Mouse (Mus musculus): Measurements from ENCODE around the gene Eipr1. TPM values are rescaled to one million over a fixed set of nuclear protein-coding genes. Genes with fewer than 3 reads are reported as not detected.

Gene Eipr1
- polyA plus RNA-seq, 1 experiment, result 25.9 TPM

GRCm38 (mm10) chr12:28834266-28834665 is 82.7 kb downstream of the Eipr1 start:
- 71% methylated on average over 6 of the region's 6 CpGs for WGBS
- no peak overlapping the region for H3K27ac ChIP-seq (ENCODE audit: insufficient read depth, low read depth, low read length)

GRCm38 (mm10) chr12:28835683-28836082 is 84.1 kb downstream of the Eipr1 start:
- Histone ChIP-seq H3K36me3 (ENCODE audit: control insufficient read depth, insufficient read depth, low read length) (no peaks in the 10 kb centered on the region), H3K27ac (ENCODE audit: insufficient read depth, low read depth, low read length) (no peak overlapping the region), H3K27me3 (replicated peaks; ENCODE audit: control insufficient read depth, insufficient read depth, low read length) (no peaks in the 10 kb centered on the region), H3K4me3 (ENCODE audit: insufficient read depth, low read depth, low read length) (no peak overlapping the region), H3K4me1 (ENCODE audit: control insufficient read depth, insufficient read depth, low read length) (no peaks in the 10 kb centered on the region)
- 85% methylated on average over 3 of the region's 3 CpGs for WGBS
- TF ChIP-seq POLR2A (IDR thresholded peaks at IDR 0.05; ENCODE audit: low read depth, low read length) (no peak), CTCF (conservative IDR thresholded peaks at IDR 0.05; ENCODE audit: insufficient read depth, insufficient read length, low read depth, low read length) (no peak)
- no peak for DNase-seq

More at GRCm38 (mm10) chr12:28834266-28834665, 82.7 kb downstream of the Eipr1 start:
- Histone ChIP-seq H3K27me3 (replicated peaks; ENCODE audit: control insufficient read depth, insufficient read depth, low read length) (no peaks in the 10 kb centered on the region), H3K4me1 (ENCODE audit: control insufficient read depth, insufficient read depth, low read length) (no peaks in the 10 kb centered on the region), H3K36me3 (ENCODE audit: control insufficient read depth, insufficient read depth, low read length) (no peaks in the 10 kb centered on the region), H3K4me3 (ENCODE audit: insufficient read depth, low read depth, low read length) (no peak overlapping the region)
- TF ChIP-seq POLR2A (IDR thresholded peaks at IDR 0.05; ENCODE audit: low read depth, low read length) (no peak), CTCF (conservative IDR thresholded peaks at IDR 0.05; ENCODE audit: insufficient read depth, insufficient read length, low read depth, low read length) (no peak)
- no peak for DNase-seq

- DNase-seq, result no peak
- Histone ChIP-seq H3K27ac (ENCODE audit: insufficient read depth, low read depth, low read length) (no peak overlapping the region), H3K27me3 (replicated peaks; ENCODE audit: control insufficient read depth, insufficient read depth, low read length) (no peaks in the 10 kb centered on the region), H3K4me1 (ENCODE audit: control insufficient read depth, insufficient read depth, low read length) (no peaks in the 10 kb centered on the region), H3K36me3 (ENCODE audit: control insufficient read depth, insufficient read depth, low read length) (no peaks in the 10 kb centered on the region), H3K4me3 (ENCODE audit: insufficient read depth, low read depth, low read length) (no peak overlapping the region)
- TF ChIP-seq CTCF (conservative IDR thresholded peaks at IDR 0.05; ENCODE audit: insufficient read depth, insufficient read length, low read depth, low read length) (no peak), POLR2A (IDR thresholded peaks at IDR 0.05; ENCODE audit: low read depth, low read length) (no peak)
- 58% methylated on average over 4 of the region's 4 CpGs for WGBS
Observed at GRCm38 (mm10) chr12:28838268-28838667, 86.7 kb downstream of the Eipr1 start.

- no peak for DNase-seq
Observed at GRCm38 (mm10) chr12:28838971-28839370, 87.4 kb downstream of the Eipr1 start.

GRCm38 (mm10) chr12:28841179-28841698 is 89.6 kb downstream of the Eipr1 start:
- TF ChIP-seq POLR2A (IDR thresholded peaks at IDR 0.05; ENCODE audit: low read depth, low read length) (no peak), CTCF (conservative IDR thresholded peaks at IDR 0.05; ENCODE audit: insufficient read depth, insufficient read length, low read depth, low read length) (no peak)
- H3K4me1 ChIP-seq (ENCODE audit: control insufficient read depth, insufficient read depth, low read length), result no peaks in the 10 kb centered on the region
- 48% methylated on average over 5 of the region's 5 CpGs for WGBS

More at GRCm38 (mm10) chr12:28838971-28839370, 87.4 kb downstream of the Eipr1 start:
- H3K4me1 ChIP-seq (ENCODE audit: control insufficient read depth, insufficient read depth, low read length), result no peaks in the 10 kb centered on the region
- H3K27ac ChIP-seq (ENCODE audit: insufficient read depth, low read depth, low read length), result no peak overlapping the region
- WGBS, result 75% methylated on average over 7 of the region's 7 CpGs
- TF ChIP-seq POLR2A (IDR thresholded peaks at IDR 0.05; ENCODE audit: low read depth, low read length), result no peak
- no peaks in the 10 kb centered on the region for H3K36me3 ChIP-seq (ENCODE audit: control insufficient read depth, insufficient read depth, low read length)
- no peak overlapping the region for H3K4me3 ChIP-seq (ENCODE audit: insufficient read depth, low read depth, low read length)
- H3K27me3 ChIP-seq (replicated peaks; ENCODE audit: control insufficient read depth, insufficient read depth, low read length), result no peaks in the 10 kb centered on the region

GRCm38 (mm10) chr12:28845811-28846210 is 94.2 kb downstream of the Eipr1 start:
- H3K4me1 ChIP-seq (ENCODE audit: control insufficient read depth, insufficient read depth, low read length), result no peaks in the 10 kb centered on the region
- H3K27me3 ChIP-seq (replicated peaks; ENCODE audit: control insufficient read depth, insufficient read depth, low read length), result no peaks in the 10 kb centered on the region
- no peak for TF ChIP-seq POLR2A (IDR thresholded peaks at IDR 0.05; ENCODE audit: low read depth, low read length)
- TF ChIP-seq CTCF (conservative IDR thresholded peaks at IDR 0.05; ENCODE audit: insufficient read depth, insufficient read length, low read depth, low read length), result no peak
- DNase-seq, result no peak
- H3K4me3 ChIP-seq (ENCODE audit: insufficient read depth, low read depth, low read length), result no peak overlapping the region
- H3K27ac ChIP-seq (ENCODE audit: insufficient read depth, low read depth, low read length), result no peak overlapping the region
- WGBS, result 72% methylated on average over 8 of the region's 8 CpGs
- no peaks in the 10 kb centered on the region for H3K36me3 ChIP-seq (ENCODE audit: control insufficient read depth, insufficient read depth, low read length)

More at GRCm38 (mm10) chr12:28841179-28841698, 89.6 kb downstream of the Eipr1 start:
- H3K4me3 ChIP-seq (ENCODE audit: insufficient read depth, low read depth, low read length), result no peak overlapping the region
- H3K27ac ChIP-seq (ENCODE audit: insufficient read depth, low read depth, low read length), result no peak overlapping the region
- H3K27me3 ChIP-seq (replicated peaks; ENCODE audit: control insufficient read depth, insufficient read depth, low read length), result no peaks in the 10 kb centered on the region
- DNase-seq, result no peak
- H3K36me3 ChIP-seq (ENCODE audit: control insufficient read depth, insufficient read depth, low read length), result no peaks in the 10 kb centered on the region

- peak; percentile 7 for DNase-seq
- H3K4me1 ChIP-seq (ENCODE audit: control insufficient read depth, insufficient read depth, low read length), result no peaks in the 10 kb centered on the region
- H3K27me3 ChIP-seq (replicated peaks; ENCODE audit: control insufficient read depth, insufficient read depth, low read length), result no peaks in the 10 kb centered on the region
- H3K27ac ChIP-seq (ENCODE audit: insufficient read depth, low read depth, low read length), result no peak overlapping the region
- no peaks in the 10 kb centered on the region for H3K36me3 ChIP-seq (ENCODE audit: control insufficient read depth, insufficient read depth, low read length)
- H3K4me3 ChIP-seq (ENCODE audit: insufficient read depth, low read depth, low read length), result no peak overlapping the region
- TF ChIP-seq POLR2A (IDR thresholded peaks at IDR 0.05; ENCODE audit: low read depth, low read length), result no peak
- TF ChIP-seq CTCF (conservative IDR thresholded peaks at IDR 0.05; ENCODE audit: insufficient read depth, insufficient read length, low read depth, low read length), result no peak
- 61% methylated on average over 6 of the region's 6 CpGs for WGBS
Observed at GRCm38 (mm10) chr12:28847401-28847800, 95.8 kb downstream of the Eipr1 start.
